In the genomic region with DNA sequence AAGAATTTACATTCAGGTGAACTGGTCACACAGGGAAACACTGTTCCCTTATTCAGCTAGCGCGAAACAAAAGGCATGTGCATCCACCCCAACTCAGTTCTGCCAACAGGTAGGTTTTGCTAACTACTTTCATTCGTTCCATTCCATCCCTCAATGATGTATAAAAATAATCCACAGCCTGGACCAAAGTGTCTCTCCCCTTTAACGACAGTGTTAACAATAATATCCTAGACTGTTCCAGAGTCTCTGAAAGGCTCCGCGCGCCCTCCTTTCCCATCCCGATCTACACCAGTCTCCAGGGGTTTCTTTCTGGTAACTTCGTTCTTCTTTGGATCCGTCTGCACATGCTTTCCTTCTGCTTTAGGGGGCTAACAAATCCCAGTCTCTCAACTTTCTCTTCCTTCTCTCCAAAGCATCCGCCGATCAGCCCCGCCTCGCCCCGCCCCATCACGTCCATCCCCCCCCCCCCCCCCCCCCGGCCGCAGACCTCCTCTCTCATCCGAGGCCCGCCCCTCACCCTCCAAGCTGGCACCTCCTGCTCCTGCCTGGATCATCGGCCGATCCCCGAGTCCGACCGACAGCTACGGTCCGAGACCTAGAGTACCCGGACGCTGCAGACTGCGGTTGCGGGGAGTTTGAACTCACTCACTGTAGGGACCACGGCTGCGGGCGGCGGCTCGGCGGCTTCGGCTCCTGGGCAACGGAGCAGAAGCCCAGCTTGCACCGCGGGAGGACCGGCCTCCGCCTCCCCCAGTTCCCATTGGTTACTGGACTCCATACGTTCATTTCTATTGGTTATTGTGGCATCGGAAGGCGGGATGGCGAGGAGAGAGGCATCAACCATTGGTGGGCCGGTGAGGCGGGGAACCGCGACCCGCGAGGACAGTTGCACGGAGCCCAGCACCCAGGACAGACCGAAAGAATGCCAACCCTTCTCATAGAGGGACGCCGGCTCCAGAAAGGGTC, we compare ENCODE assay signal across 8 mouse cellular contexts. TPM values are rescaled to one million over a fixed set of nuclear protein-coding genes. Genes with fewer than 3 reads are reported as not detected.
DNase-seq lines count a peak whose midpoint lies in the region; ATAC-seq and TF ChIP-seq lines count a peak whose summit lies in the region.

A gene (minus strand): TSS at position 736 of the 966 bp plus-strand sequence.

- H3K9ac ChIP-seq in forebrain, embryonic 16.5 days (replicated peaks; ENCODE audit: low read depth, low read length): peak within 1 kb of the TSS; percentile 63
- H3K9ac ChIP-seq in liver, postnatal 0 days (replicated peaks): no peak within 1 kb of the TSS
- H3K9ac ChIP-seq in neural tube, embryonic 13.5 days: peak within 1 kb of the TSS; percentile 71

- H3K4me1 ChIP-seq in G1E (ENCODE audit: insufficient read depth, low read depth, low read length): peaks cover 20% of the 10 kb centered on the region
- peaks cover 4% of the 10 kb centered on the region; the same call in 1 of the 2 replicates for H3K4me1 ChIP-seq in cerebellum, adult 2 months (ENCODE audit: control insufficient read depth, insufficient read depth, low read length)
- H3K4me1 ChIP-seq in forebrain, embryonic 16.5 days (replicated peaks; ENCODE audit: control insufficient read depth, insufficient read depth, low read length): peaks cover 11% of the 10 kb centered on the region
- no peaks in the 10 kb centered on the region; the same call in 1 of the 2 replicates for H3K4me1 ChIP-seq in liver, postnatal 0 days (ENCODE audit: insufficient read depth)
- peaks cover 21% of the 10 kb centered on the region for H3K4me1 ChIP-seq in neural tube, embryonic 13.5 days (replicated peaks)

- DNase-seq in G1E (ENCODE audit: low spot score): peak; percentile 98
- DNase-seq in cerebellum, adult 2 months: peak; percentile 96 to 98
- peak; percentile 91 for DNase-seq in heart, postnatal 25 days (ENCODE audit: low spot score)
- peak; percentile 97 for DNase-seq in layer of hippocampus, adult 11-12 months (ENCODE audit: low spot score)
- DNase-seq in liver, postnatal 0 days: peak; percentile 88
- peak; percentile 95 for DNase-seq in telencephalon, adult 2 months (ENCODE audit: low read depth, low spot score)

- H3K27me3 ChIP-seq in G1E (ENCODE audit: insufficient read depth, low read length): peaks cover 5% of the 10 kb centered on the region; the same call in 1 of the 2 replicates
- no peaks in the 10 kb centered on the region for H3K27me3 ChIP-seq in cerebellum, adult 2 months (ENCODE audit: control insufficient read depth, insufficient read depth, low read length)
- H3K27me3 ChIP-seq in forebrain, embryonic 16.5 days (replicated peaks; ENCODE audit: control insufficient read depth, insufficient read depth, low read length): no peaks in the 10 kb centered on the region
- H3K27me3 ChIP-seq in liver, postnatal 0 days (ENCODE audit: insufficient read depth, low read length): no peaks in the 10 kb centered on the region
- H3K27me3 ChIP-seq in neural tube, embryonic 13.5 days: no peaks in the 10 kb centered on the region

- WGBS in cerebellum, adult 2 months: 1% methylated on average over 53 of the region's 57 CpGs
- WGBS in forebrain, embryonic 16.5 days: under 1% methylated on average over 52 of the region's 57 CpGs
- 3% methylated on average over 52 of the region's 57 CpGs for WGBS in liver, postnatal 0 days (ENCODE audit: insufficient replicate concordance)
- 1% methylated on average over 50 of the region's 57 CpGs for WGBS in neural tube, embryonic 13.5 days

- peak; percentile 100 for ATAC-seq in G1E (ENCODE audit: extremely low read depth, insufficient number of reproducible peaks, low FRiP score, poor library complexity, severe bottlenecking)
- peak; percentile 99 for ATAC-seq in forebrain, embryonic 16.5 days
- peak; percentile 99 for ATAC-seq in liver, postnatal 0 days
- ATAC-seq in neural tube, embryonic 13.5 days (ENCODE audit: low read depth): peak; percentile 99

- TF ChIP-seq CTCF in G1E (IDR thresholded peaks at IDR 0.05; ENCODE audit: low read depth, low read length): no peak
- no peak for TF ChIP-seq CTCF in cerebellum, adult 2 months (IDR thresholded peaks at IDR 0.05; ENCODE audit: borderline replicate concordance, insufficient read depth, low read depth, low read length)
- TF ChIP-seq CTCF in liver, postnatal 0 days (IDR thresholded peaks at IDR 0.05; ENCODE audit: low read depth): no peak

- H3K4me3 ChIP-seq in G1E (ENCODE audit: low read depth, low read length): peak within 1 kb of the TSS; percentile 76
- peak within 1 kb of the TSS; percentile 98 for H3K4me3 ChIP-seq in cerebellum, adult 2 months (replicated peaks; ENCODE audit: insufficient read depth, low read depth, low read length)
- H3K4me3 ChIP-seq in forebrain, embryonic 16.5 days (replicated peaks; ENCODE audit: low read length): peak within 1 kb of the TSS; percentile 49
- peak within 1 kb of the TSS; percentile 54 for H3K4me3 ChIP-seq in liver, postnatal 0 days (ENCODE audit: low read depth, low read length)
- H3K4me3 ChIP-seq in neural tube, embryonic 13.5 days: peak within 1 kb of the TSS; percentile 58

- H3K9me3 ChIP-seq in G1E (replicated peaks): no peaks in the 10 kb centered on the region
- no peaks in the 10 kb centered on the region for H3K9me3 ChIP-seq in forebrain, embryonic 16.5 days (ENCODE audit: control insufficient read depth, low read length)
- H3K9me3 ChIP-seq in liver, postnatal 0 days (ENCODE audit: low read length): no peaks in the 10 kb centered on the region
- no peaks in the 10 kb centered on the region for H3K9me3 ChIP-seq in neural tube, embryonic 13.5 days

- no peaks in the 10 kb centered on the region for H3K36me3 ChIP-seq in G1E (replicated peaks)
- no peaks in the 10 kb centered on the region for H3K36me3 ChIP-seq in forebrain, embryonic 16.5 days (ENCODE audit: control insufficient read depth, insufficient read depth)
- no peaks in the 10 kb centered on the region for H3K36me3 ChIP-seq in liver, postnatal 0 days (replicated peaks; ENCODE audit: insufficient read depth, low read length)
- no peaks in the 10 kb centered on the region for H3K36me3 ChIP-seq in neural tube, embryonic 13.5 days

- intact Hi-C loops in heart, postnatal 25 days (cut with DNase I): loop anchor here (10.0 kb wide), 1 partner anchor 296 kb away; a partner anchor contains a TSS

- H3K4me2 ChIP-seq in forebrain, embryonic 16.5 days (ENCODE audit: low read length): peak within 1 kb of the TSS; percentile 70
- peak within 1 kb of the TSS; percentile 65 for H3K4me2 ChIP-seq in liver, postnatal 0 days (ENCODE audit: low read depth, low read length)
- H3K4me2 ChIP-seq in neural tube, embryonic 13.5 days: peak within 1 kb of the TSS; percentile 76

- TF ChIP-seq POLR2A in cerebellum, adult 2 months (IDR thresholded peaks at IDR 0.05; ENCODE audit: borderline replicate concordance, insufficient read depth, low read length): peak; percentile 42; the same call in 1 of the 2 replicates

- TF ChIP-seq EP300 in liver, postnatal 0 days (IDR thresholded peaks at IDR 0.05; ENCODE audit: low read depth): no peak

- peak within 1 kb of the TSS; percentile 88 for H3K27ac ChIP-seq in cerebellum, adult 2 months (ENCODE audit: insufficient read depth, low read length)
- peak within 1 kb of the TSS; percentile 86 for H3K27ac ChIP-seq in forebrain, embryonic 16.5 days (ENCODE audit: low read length)
- H3K27ac ChIP-seq in liver, postnatal 0 days (ENCODE audit: low read depth): no peak within 1 kb of the TSS
- H3K27ac ChIP-seq in neural tube, embryonic 13.5 days (replicated peaks): peak within 1 kb of the TSS; percentile 94

RNA-seq across cellular contexts. Expression of the gene that starts here (rescaled TPM):
- total RNA-seq in G1E (2014; fragmentation: Nextera tagmentation): 2.4 and 6.5 TPM in 2 replicates
- total RNA-seq in G1E (2017): 2.4 and 4.0 TPM in 2 replicates
- 0.46 and 0.61 TPM in 2 replicates for polyA plus RNA-seq in G1E (2012)
- polyA plus RNA-seq in cerebellum, adult 2 months (2012; rRNA removed): 8.4 and 9.0 TPM in 2 replicates
- polyA plus RNA-seq in forebrain, embryonic 16.5 days (2015; fragmentation: Nextera tagmentation; extraction: Ambion mirVana): 19.3 and 22.5 TPM in 2 replicates
- total RNA-seq in heart, postnatal 25 days (2021): 1 to 10 TPM; 2.4 to 3.6 TPM
- polyA plus RNA-seq in liver, postnatal 0 days (2015; fragmentation: Nextera tagmentation; extraction: Ambion mirVana): 0.45 and 1.3 TPM in 2 replicates
- polyA plus RNA-seq in neural tube, embryonic 13.5 days (2015; fragmentation: Nextera tagmentation; extraction: Ambion mirVana): 15.0 and 19.5 TPM in 2 replicates
